Mouse (Mus musculus) lung, adult 2 months (tissue): Measurements from ENCODE around the gene Mfsd11. TPM values are rescaled to one million over a fixed set of nuclear protein-coding genes. Genes with fewer than 3 reads are reported as not detected.
"Not testable (repeated sequence)": the region's sequence is repeated elsewhere in the genome, so short reads cannot be mapped to it uniquely, and the experiment has no call there.

Experiments
- DNase-seq: peaks from one replicate; pipeline ENCODE4 v3.0.0; 2022
- H3K4me1 ChIP-seq: fragments of 200-500 bp; 2 replicates; pipeline ENCODE4 v1.6.1; 2011; ENCODE audit warnings: low read length; ENCODE audit not compliant: control insufficient read depth, insufficient read depth
- H3K4me3 ChIP-seq: fragments of 200-500 bp; replicated peaks from 2 replicates; pipeline ENCODE3; 2011; ENCODE audit warnings: low read depth, mild to moderate bottlenecking, control low read depth, low read length; ENCODE audit errors: extremely low read depth
- CTCF ChIP-seq: fragments of 200-500 bp; IDR thresholded peaks from 2 replicates; pipeline ENCODE4 v1.5.1; 2011; ENCODE audit warnings: mild to moderate bottlenecking, low read length, control low read depth; ENCODE audit not compliant: insufficient read depth
- POLR2A ChIP-seq: fragments of 200-500 bp; IDR thresholded peaks from 2 replicates; pipeline ENCODE4 v1.6.1; 2011; ENCODE audit warnings: low read depth, mild to moderate bottlenecking, control low read depth, low read length, borderline replicate concordance; ENCODE audit errors: extremely low read depth
- WGBS: fragments of 180-500 bp; shearing (Covaris S2); methylation state at CpG from one replicate; pipeline ENCODE4 v1.1.7; 2018; 5-methylcytosine and 5-hydroxymethylcytosine counted together
- polyA plus RNA-seq: library from polyadenylated mRNA; depleted of rRNA; stranded (reverse); fragments of >200 nt; gene quantifications from 2 replicates; pipeline ENCODE4 v1.2.3, GENCODE M21; 2012

Gene Mfsd11
- polyA plus RNA-seq, 1 experiment = 22.3 TPM

- H3K4me3 ChIP-seq = no peak overlapping the region
- TF ChIP-seq CTCF (no peak), POLR2A (no peak)
- DNase-seq = no peak
- peaks cover 3% of the 10 kb centered on the region; the same call in 1 of the 2 replicates for H3K4me1 ChIP-seq
- 72% methylated on average over 4 of the region's 4 CpGs for WGBS
These were observed 5.6 kb upstream of the Mfsd11 start for GRCm38 (mm10) chr11:116846593-116847181.

DNA sequence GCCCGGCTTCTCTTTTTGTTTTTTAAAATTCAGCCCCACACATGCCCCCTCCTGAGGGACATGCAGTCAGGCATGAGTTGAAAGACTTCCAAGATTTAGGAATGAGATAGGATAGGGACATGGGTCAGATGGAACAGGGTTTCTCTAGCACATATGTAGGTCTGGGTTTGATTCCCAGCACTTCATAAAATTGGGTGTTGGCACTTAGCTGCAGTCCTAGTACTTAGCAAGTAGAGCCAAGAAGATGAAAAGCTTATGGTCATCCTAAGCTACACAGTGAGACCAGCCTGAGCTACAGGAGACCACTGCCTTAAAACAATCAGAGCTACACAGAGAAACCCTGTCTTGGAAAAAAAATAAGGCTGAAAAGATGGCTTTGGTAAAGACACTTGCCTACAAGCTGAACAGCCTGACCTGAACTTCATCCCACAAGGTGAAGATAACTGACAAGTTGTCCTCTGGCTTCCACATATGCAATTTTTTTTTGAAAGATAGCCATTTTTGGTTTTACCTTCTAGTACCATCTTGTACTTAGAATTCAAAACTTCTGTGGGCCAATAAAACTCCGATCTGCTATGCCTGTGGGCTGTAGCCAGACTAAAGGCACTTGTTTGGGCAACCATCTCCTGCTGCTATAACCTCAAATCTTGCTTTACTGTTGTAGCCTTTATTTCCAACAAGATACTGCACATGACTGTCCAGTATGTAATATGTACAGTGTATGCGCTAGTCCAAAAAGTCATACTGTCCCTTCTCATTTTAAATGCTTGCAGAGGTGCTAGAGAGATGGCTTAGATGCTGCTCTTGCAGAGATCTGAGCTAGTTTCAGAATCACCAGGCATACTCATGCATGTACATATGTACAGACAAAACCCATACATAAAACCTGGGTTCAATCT, 4.8 kb upstream of the Mfsd11 start:
- no peak for TF ChIP-seq POLR2A
- no peak for TF ChIP-seq CTCF
- WGBS = 88% methylated on average over 3 of the region's 3 CpGs
- no peak for DNase-seq
- no peak overlapping the region for H3K4me3 ChIP-seq
- H3K4me1 ChIP-seq = peaks cover 2% of the 10 kb centered on the region; the same call in 1 of the 2 replicates

DNA sequence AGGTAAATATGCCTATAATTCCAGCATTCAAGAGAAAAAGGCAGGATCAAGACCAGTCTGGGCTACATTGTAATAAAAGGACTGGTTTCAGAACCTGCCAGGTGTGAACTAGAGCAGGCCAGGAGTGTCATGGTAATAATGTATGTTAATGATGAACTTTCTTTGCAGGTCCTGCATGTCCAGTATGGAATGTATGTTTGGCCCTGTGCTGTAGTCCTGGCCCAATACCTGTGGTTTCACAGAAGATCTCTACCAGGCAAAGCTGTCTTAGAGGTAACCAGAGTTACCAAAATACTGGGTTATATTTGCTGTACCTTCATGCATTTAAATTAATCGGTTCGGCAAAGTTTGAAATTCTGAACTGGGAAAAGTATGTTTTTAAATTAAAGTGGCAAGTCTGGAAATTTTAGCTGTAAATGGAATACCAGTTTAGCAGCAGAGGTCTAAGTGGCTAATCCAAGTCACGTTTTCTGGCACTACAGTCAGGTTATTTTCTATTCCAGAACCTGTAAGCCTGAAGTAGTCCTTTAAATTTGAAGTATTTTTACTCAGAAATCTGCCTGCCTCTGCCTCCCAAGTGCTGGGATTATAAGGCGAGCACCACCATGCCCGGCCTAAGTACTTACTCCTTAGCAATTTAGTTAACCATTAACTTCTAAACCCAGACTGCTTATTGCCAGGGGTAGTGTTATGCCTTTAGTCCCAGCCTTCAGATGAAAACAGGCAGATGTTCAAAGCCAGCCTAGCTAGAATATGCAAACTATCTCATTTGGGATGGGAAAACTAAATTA, 4.0 kb upstream of the Mfsd11 start:
- H3K4me3 ChIP-seq = no peak overlapping the region
- TF ChIP-seq CTCF (no peak), POLR2A (no peak)
- H3K4me1 ChIP-seq = peaks cover 2% of the 10 kb centered on the region; the same call in 1 of the 2 replicates
- DNase-seq = no peak
- 80% methylated on average over 5 of the region's 5 CpGs for WGBS

GRCm38 (mm10) chr11:116848877-116849178, 3.4 kb upstream of the Mfsd11 start:
- H3K4me1 ChIP-seq, DNase-seq, H3K4me3 ChIP-seq: not testable (repeated sequence)
- WGBS = 68% methylated on average over 2 of the region's 2 CpGs

DNA sequence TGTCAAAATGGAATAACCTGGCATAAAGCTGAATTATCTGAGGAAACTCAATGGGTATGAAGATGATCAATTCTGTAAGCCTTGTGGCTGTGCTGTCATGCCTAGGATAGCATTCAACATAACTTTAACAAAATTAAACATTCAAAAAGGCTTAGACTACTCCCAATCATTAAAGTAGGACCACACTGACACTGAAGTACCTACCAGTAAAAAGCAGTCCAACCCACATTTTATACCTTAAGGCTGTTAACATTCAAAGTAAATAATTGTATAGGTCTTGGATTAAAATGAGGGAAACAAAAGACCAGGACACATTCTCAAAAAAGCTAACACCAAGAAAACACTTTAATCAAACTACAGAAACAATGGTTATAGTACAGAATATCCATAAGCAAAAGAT, 2.7 kb upstream of the Mfsd11 start:
- peaks cover 5% of the 10 kb centered on the region for H3K4me1 ChIP-seq
- H3K4me3 ChIP-seq = no peak overlapping the region
- TF ChIP-seq POLR2A (no peak), CTCF (no peak)
- no peak for DNase-seq

- DNase-seq = no peak
- Histone ChIP-seq H3K4me3 (no peak overlapping the region), H3K4me1 (peaks cover 7% of the 10 kb centered on the region)
- no peak for TF ChIP-seq POLR2A
- no peak for TF ChIP-seq CTCF
- 12% methylated on average over 4 of the region's 4 CpGs for WGBS
These were observed 2.2 kb upstream of the Mfsd11 start for GRCm38 (mm10) chr11:116850085-116850484.

DNA sequence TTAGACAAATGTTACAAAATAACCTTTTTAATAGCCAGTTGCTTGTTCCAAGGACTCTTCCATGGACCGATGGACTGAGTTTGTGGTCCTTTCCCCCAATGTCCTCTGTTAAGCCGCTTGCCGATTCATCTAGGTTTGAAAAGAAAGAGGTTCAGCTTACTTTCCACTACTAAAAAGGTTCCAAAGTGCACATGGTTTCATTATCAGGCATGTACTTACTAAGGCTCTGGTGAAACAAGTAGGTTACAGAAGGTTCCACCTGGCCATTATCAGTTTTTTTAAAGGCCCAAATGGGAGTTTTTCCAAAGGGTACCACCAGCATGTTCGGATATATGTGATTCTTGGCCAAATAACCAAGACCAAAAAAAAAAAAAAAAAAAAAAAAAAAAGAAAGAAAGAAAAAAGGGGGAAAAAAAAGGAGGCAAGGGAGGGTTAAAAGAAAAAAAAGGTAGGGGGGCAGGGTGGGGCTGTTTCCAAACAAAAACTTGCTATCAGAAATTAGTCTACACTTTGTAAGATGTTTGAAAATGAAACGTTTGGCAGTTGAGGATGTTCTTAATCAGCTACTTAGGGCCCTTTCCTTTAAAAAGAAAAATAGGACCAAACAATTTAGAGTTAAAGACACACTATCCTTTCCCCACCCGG, 1.3 kb upstream of the Mfsd11 start:
- H3K4me3 ChIP-seq = peak overlapping the region; percentile 82

GRCm38 (mm10) chr11:116851576-116852290, 507 bp upstream of the Mfsd11 start:
- DNase-seq = no peak
- TF ChIP-seq CTCF (no peak), POLR2A (no peak; the same call in 1 of the 2 replicates)
- WGBS = under 1% methylated on average over 29 of the region's 29 CpGs
- peak overlapping the region; percentile 82 for H3K4me3 ChIP-seq
- peaks cover 7% of the 10 kb centered on the region for H3K4me1 ChIP-seq

More for the DNA sequence above, 1.3 kb upstream of the Mfsd11 start:
- no peak for DNase-seq
- WGBS = 18% methylated on average over 6 of the region's 6 CpGs
- peaks cover 7% of the 10 kb centered on the region for H3K4me1 ChIP-seq
- no peak for TF ChIP-seq POLR2A
- no peak for TF ChIP-seq CTCF
